Mouse (Mus musculus) lung, embryonic 16.5 days (tissue): ENCODE results near the gene Rarres1. TPM values are rescaled to one million over a fixed set of nuclear protein-coding genes. Genes with fewer than 3 reads are reported as not detected.

Source experiments
- ATAC-seq: fragments of 200-750 bp; cut with Nextera tagmentation; 2 replicates; pipeline ENCODE4 v1.8.0; 2017; ENCODE audit warnings: low read depth, mild to moderate bottlenecking, moderate library complexity
- H3K27ac ChIP-seq: fragments of 300-500 bp; sonication (generic); 2 replicates; pipeline ENCODE4 v1.5.1; 2014; ENCODE audit warnings: mild to moderate bottlenecking, control low read depth, low read length
- H3K27me3 ChIP-seq: fragments of 300-500 bp; sonication (generic); 2 replicates; pipeline ENCODE4 v1.6.1; 2014; ENCODE audit warnings: low read depth, low read length, mixed read lengths; ENCODE audit not compliant: control insufficient read depth, insufficient read depth
- H3K36me3 ChIP-seq: fragments of 300-500 bp; sonication (generic); 2 replicates; pipeline ENCODE4 v1.6.1; 2014; ENCODE audit warnings: low read length; ENCODE audit not compliant: control insufficient read depth, insufficient read depth
- H3K4me1 ChIP-seq: fragments of 300-500 bp; sonication (generic); replicated peaks from 2 replicates; pipeline ENCODE4 v1.6.1; 2014; ENCODE audit warnings: low read length, mixed read lengths; ENCODE audit not compliant: control insufficient read depth, insufficient read depth
- H3K4me2 ChIP-seq: fragments of 300-500 bp; sonication (generic); 2 replicates; pipeline ENCODE4 v1.6.1; 2014; ENCODE audit warnings: low read depth, low read length, control low read depth
- H3K4me3 ChIP-seq: fragments of 300-500 bp; sonication (generic); 2 replicates; pipeline ENCODE4 v1.5.1; 2014; ENCODE audit warnings: mild to moderate bottlenecking, low read length, control low read depth
- H3K9ac ChIP-seq: fragments of 300-500 bp; sonication (generic); 2 replicates; pipeline ENCODE4 v1.6.1; 2014; ENCODE audit warnings: low read length, control low read depth
- H3K9me3 ChIP-seq: fragments of 300-500 bp; sonication (generic); 2 replicates; pipeline ENCODE4 v1.6.1; 2016; ENCODE audit warnings: low read length; ENCODE audit not compliant: control insufficient read depth
- WGBS: fragments of 180-500 bp; shearing (Covaris S2); extraction: QIAGEN DNeasy Blood & Tissue Kit; methylation state at CpG from one replicate; pipeline ENCODE4 v1.1.7; 2014; 5-methylcytosine and 5-hydroxymethylcytosine counted together
- polyA plus RNA-seq: library from polyadenylated mRNA; unstranded; fragments of >200 nt; fragmentation: Nextera tagmentation; extraction: Ambion mirVana; gene quantifications from 2 replicates; pipeline ENCODE4 v1.2.1, GENCODE M21; 2015

The Rarres1 gene
- polyA plus RNA-seq, 1 experiment from 2014 or later: 5.2 TPM

- H3K4me2 ChIP-seq: no peak overlapping the region
- WGBS: 74% methylated on average over 5 of the region's 5 CpGs
- peaks cover 45% of the 10 kb centered on the region for H3K36me3 ChIP-seq
- peak; percentile 87 for ATAC-seq
- no peaks in the 10 kb centered on the region for H3K4me1 ChIP-seq
- peak overlapping the region; percentile 83 for H3K27ac ChIP-seq
- H3K9ac ChIP-seq: no peak overlapping the region
- no peaks in the 10 kb centered on the region for H3K27me3 ChIP-seq
- H3K4me3 ChIP-seq: no peak overlapping the region
- H3K9me3 ChIP-seq: no peaks in the 10 kb centered on the region
These were observed 64.6 kb downstream of the Rarres1 start for GRCm38 (mm10) chr3:67450601-67451210.

DNA sequence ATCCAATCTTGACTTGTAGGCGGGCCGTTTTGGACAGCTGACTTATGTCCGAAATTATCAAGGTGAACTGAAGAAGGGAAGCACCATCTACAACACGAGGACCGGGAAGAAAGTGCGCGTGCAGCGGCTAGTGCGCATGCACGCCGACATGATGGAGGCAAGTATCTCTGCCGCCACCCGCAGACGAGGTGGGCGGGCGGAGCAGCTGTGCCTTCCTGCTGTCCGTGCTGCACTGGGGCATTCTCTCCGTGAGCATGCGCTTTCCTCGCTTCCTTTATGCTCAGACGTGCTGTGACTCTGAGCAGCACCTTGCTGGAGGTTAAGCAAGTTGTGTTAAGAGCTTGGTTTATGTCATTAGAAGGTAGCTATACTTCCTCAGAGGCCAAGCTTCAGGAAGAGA, 65.7 kb downstream of the Rarres1 start:
- H3K27ac ChIP-seq: peak overlapping the region; percentile 21
- H3K4me3 ChIP-seq: no peak overlapping the region
- no peak overlapping the region for H3K9ac ChIP-seq
- H3K4me2 ChIP-seq: no peak overlapping the region
- no peaks in the 10 kb centered on the region for H3K4me1 ChIP-seq
- no peaks in the 10 kb centered on the region for H3K27me3 ChIP-seq
- H3K9me3 ChIP-seq: no peaks in the 10 kb centered on the region
- H3K36me3 ChIP-seq: peaks cover 45% of the 10 kb centered on the region
- 80% methylated on average over 21 of the region's 21 CpGs for WGBS
- 0 out of 2 replicates have a peak, but pooled peaks have one; percentile 22 for ATAC-seq

- Histone ChIP-seq H3K27me3 (no peaks in the 10 kb centered on the region), H3K4me3 (no peak overlapping the region), H3K9ac (no peak overlapping the region), H3K4me2 (no peak overlapping the region), H3K27ac (no peak overlapping the region), H3K4me1 (no peaks in the 10 kb centered on the region), H3K36me3 (peaks cover 38% of the 10 kb centered on the region), H3K9me3 (no peaks in the 10 kb centered on the region)
- ATAC-seq: no peak
- WGBS: 84% methylated on average over 2 of the region's 2 CpGs
These were observed 68.2 kb downstream of the Rarres1 start for GRCm38 (mm10) chr3:67447143-67447542.

- peaks cover 26% of the 10 kb centered on the region for H3K36me3 ChIP-seq
- ATAC-seq: no peak
- H3K9me3 ChIP-seq: no peaks in the 10 kb centered on the region
- H3K27me3 ChIP-seq: no peaks in the 10 kb centered on the region
- H3K27ac ChIP-seq: no peak overlapping the region
- no peak overlapping the region for H3K9ac ChIP-seq
- WGBS: 86% methylated on average over 6 of the region's 6 CpGs
- H3K4me1 ChIP-seq: peaks cover 8% of the 10 kb centered on the region
- H3K4me2 ChIP-seq: no peak overlapping the region
- no peak overlapping the region for H3K4me3 ChIP-seq
These were observed 81.3 kb downstream of the Rarres1 start for GRCm38 (mm10) chr3:67434011-67434410.

DNA sequence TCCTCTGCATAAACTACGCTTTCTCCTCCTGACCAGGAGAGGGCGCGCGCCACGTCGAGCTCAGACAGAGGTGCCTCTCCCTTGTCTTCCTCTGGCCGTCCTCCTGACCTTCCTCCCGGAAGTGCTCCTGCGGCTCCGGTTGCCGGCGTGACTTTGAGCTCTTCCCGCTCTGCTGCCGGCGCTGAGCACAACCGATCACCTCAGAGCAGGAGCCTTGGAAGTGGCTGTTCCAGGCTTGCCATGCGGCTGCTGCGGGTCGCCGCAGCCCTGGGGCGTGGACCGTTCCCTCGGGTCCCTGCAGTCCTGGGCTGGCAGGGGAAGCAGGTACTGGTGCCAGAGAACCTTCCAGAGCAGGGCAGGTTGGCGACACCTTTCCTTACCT, 85.3 kb downstream of the Rarres1 start, which contains the start of gene Gfm1:
TSS of gene Gfm1 (plus strand) at position 98 of the 382 bp plus-strand sequence.
- 0 out of 2 replicates have a peak within 1 kb of the TSS, but pooled peaks have one; percentile 36 for H3K27ac ChIP-seq
- H3K9me3 ChIP-seq: peaks cover 10% of the 10 kb centered on the region
- H3K36me3 ChIP-seq: peaks cover 14% of the 10 kb centered on the region
- H3K4me1 ChIP-seq: peaks cover 8% of the 10 kb centered on the region
- H3K4me2 ChIP-seq: peak within 1 kb of the TSS; percentile 86
- peak within 1 kb of the TSS; percentile 94 for H3K9ac ChIP-seq
- WGBS: under 1% methylated on average over 24 of the region's 24 CpGs
- peak; percentile 94 for ATAC-seq
- H3K27me3 ChIP-seq: no peaks in the 10 kb centered on the region
- H3K4me3 ChIP-seq: peak within 1 kb of the TSS; percentile 100

DNA sequence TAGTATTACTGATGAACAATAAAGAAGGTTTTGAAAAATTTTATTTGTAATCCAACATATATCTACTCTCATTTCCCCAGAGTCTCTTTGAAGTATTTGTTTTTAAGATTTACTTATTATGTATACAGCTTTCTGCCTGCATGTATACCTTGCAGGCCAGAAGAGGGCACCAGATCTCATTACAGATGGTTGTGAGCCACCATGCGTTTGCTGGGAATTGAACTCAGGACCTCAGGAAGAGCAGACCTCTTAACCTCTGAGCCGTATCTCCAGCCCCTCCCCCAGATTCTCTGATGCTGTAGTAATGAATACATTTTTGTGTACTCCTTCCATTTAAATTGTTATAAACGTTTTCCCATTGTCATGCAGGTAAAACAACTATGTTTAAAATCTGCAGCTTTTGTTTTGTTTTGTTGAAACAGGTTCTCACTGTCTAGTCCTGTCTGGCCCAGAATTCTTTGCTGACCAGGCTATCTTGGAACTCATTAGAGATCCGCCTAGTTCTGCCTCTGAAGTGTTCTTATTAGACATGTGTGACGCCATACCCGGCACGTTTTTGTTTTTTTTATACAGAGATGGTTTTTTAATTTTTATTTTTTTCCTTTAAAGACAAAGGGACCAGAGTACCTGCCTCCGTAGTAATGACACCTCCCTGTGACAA, 85.9 kb downstream of the Rarres1 start:
- WGBS: 27% methylated on average over 8 of the region's 8 CpGs
- Histone ChIP-seq H3K9me3 (peaks cover 10% of the 10 kb centered on the region), H3K27me3 (no peaks in the 10 kb centered on the region), H3K4me2 (peak overlapping the region; percentile 86), H3K36me3 (peaks cover 14% of the 10 kb centered on the region), H3K4me3 (peak overlapping the region; percentile 100), H3K27ac (no peak overlapping the region), H3K4me1 (peaks cover 8% of the 10 kb centered on the region), H3K9ac (peak overlapping the region; percentile 94)
- peak; percentile 59 for ATAC-seq

Other genes starting within 250 kb of the Rarres1 start
- gene Mlf1, start 141.4 kb downstream of the Rarres1 start, polyA plus RNA-seq: 44.7 and 51.8 TPM in 2 replicates
- not detected in 2 replicates for gene Gm17402, start 140.4 kb downstream of the Rarres1 start, polyA plus RNA-seq
- gene Gfm1, start 85.4 kb downstream of the Rarres1 start, polyA plus RNA-seq: 37.7 and 42.3 TPM in 2 replicates
- gene Lxn, start 51.6 kb downstream of the Rarres1 start, polyA plus RNA-seq: 185 and 190 TPM in 2 replicates
- 54.5 and 55.5 TPM in 2 replicates for gene Mfsd1, start 67.2 kb upstream of the Rarres1 start, polyA plus RNA-seq